Mouse (Mus musculus) kidney, embryonic 16.5 days (tissue): ENCODE measurements around the gene Ogfrl1. TPM values are rescaled to one million over a fixed set of nuclear protein-coding genes. Genes with fewer than 3 reads are reported as not detected.

ENCODE experiments used
- ATAC-seq: fragments of 200-750 bp; cut with Nextera tagmentation; 2 replicates; pipeline ENCODE4 v1.8.0; 2017; ENCODE audit warnings: moderate TSS enrichment; ENCODE audit not compliant: low FRiP score, low TSS enrichment
- H3K27ac ChIP-seq: fragments of 300-500 bp; sonication (generic); 2 replicates; pipeline ENCODE4 v1.5.1; 2014; ENCODE audit warnings: low read length
- H3K27me3 ChIP-seq: fragments of 300-500 bp; sonication (generic); 2 replicates; pipeline ENCODE4 v1.6.1; 2014; ENCODE audit warnings: low read length, control low read depth, mixed read lengths; ENCODE audit not compliant: insufficient read depth
- H3K36me3 ChIP-seq: fragments of 300-500 bp; sonication (generic); 2 replicates; pipeline ENCODE4 v1.6.1; 2014; ENCODE audit warnings: low read length, control low read depth, mixed read lengths; ENCODE audit not compliant: insufficient read depth
- H3K4me1 ChIP-seq: fragments of 300-500 bp; sonication (generic); 2 replicates; pipeline ENCODE4 v1.6.1; 2014; ENCODE audit warnings: low read length, control low read depth, mixed read lengths; ENCODE audit not compliant: insufficient read depth
- H3K4me2 ChIP-seq: fragments of 300-500 bp; sonication (generic); replicated peaks from 2 replicates; pipeline ENCODE4 v1.6.1; 2014; ENCODE audit warnings: low read depth, low read length
- H3K4me3 ChIP-seq: fragments of 300-500 bp; sonication (generic); 2 replicates; pipeline ENCODE4 v1.5.1; 2014; ENCODE audit warnings: mild to moderate bottlenecking, low read length
- H3K9ac ChIP-seq: fragments of 300-500 bp; sonication (generic); replicated peaks from 2 replicates; pipeline ENCODE4 v1.6.1; 2014; ENCODE audit warnings: low read length
- H3K9me3 ChIP-seq: fragments of 300-500 bp; sonication (generic); 2 replicates; pipeline ENCODE4 v1.6.1; 2016; ENCODE audit warnings: low read length, control low read depth
- WGBS: fragments of 180-500 bp; shearing (Covaris S2); extraction: QIAGEN DNeasy Blood & Tissue Kit; methylation state at CpG from one replicate; pipeline ENCODE4 v1.1.7; 2014; 5-methylcytosine and 5-hydroxymethylcytosine counted together
- polyA plus RNA-seq: library from polyadenylated mRNA; unstranded; fragments of >200 nt; fragmentation: Nextera tagmentation; extraction: Ambion mirVana; gene quantifications from 2 replicates; pipeline ENCODE4 v1.2.1, GENCODE M21; 2015

Gene Ogfrl1
- polyA plus RNA-seq: 6.9 and 7.9 TPM in 2 replicates

- 85% methylated on average over 4 of the region's 4 CpGs for WGBS
- H3K27ac ChIP-seq: no peak within 1 kb of the TSS
- no peak within 1 kb of the TSS for H3K9ac ChIP-seq
- ATAC-seq: no peak
- H3K4me3 ChIP-seq: no peak within 1 kb of the TSS
- H3K9me3 ChIP-seq: no peaks in the 10 kb centered on the region
- H3K27me3 ChIP-seq: no peaks in the 10 kb centered on the region
- no peaks in the 10 kb centered on the region for H3K36me3 ChIP-seq
- H3K4me2 ChIP-seq: no peak within 1 kb of the TSS
- H3K4me1 ChIP-seq: no peaks in the 10 kb centered on the region
These were observed at the start of gene Ogfrl1 for GRCm38 (mm10) chr1:23397623-23398022. Gene Ogfrl1, minus strand, starts transcription at chr1:23397772.

DNA sequence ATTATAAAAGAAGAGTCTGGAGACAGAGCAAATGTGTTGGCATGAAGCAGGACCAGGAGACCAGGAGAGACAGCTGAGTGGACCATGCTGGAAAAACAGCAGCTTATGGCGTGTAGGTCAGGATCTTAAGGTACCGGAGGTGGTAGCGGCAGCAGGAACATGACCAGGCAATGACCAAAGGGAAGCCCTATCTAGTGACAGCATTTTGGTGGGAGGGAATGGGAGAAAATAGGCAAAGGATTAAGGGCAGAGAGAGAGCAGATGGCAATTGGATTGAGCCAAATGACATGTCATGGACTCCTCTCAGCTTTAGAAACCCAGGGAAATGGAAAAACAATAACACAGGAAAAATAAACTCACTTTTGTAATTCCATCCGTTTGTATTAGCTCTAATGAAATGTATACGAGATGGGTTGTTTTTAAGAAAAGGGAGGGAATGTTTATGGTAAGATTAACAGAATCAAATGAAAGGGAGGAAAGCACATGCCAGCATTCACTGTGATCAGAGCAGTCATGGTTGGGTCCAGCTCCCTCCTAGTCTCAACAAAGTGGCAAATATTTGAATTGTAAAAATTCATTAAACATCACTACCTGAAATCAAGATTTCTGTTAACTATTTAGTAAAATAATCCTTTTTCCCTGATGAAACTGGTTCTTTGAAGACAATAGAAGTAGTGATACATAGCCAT, 48.3 kb upstream of the Ogfrl1 start:
- Histone ChIP-seq H3K27me3 (no peaks in the 10 kb centered on the region), H3K9me3 (peaks cover 3% of the 10 kb centered on the region; the same call in 1 of the 2 replicates), H3K9ac (no peak overlapping the region), H3K4me2 (no peak overlapping the region), H3K4me3 (no peak overlapping the region), H3K36me3 (no peaks in the 10 kb centered on the region), H3K27ac (no peak overlapping the region), H3K4me1 (no peaks in the 10 kb centered on the region; the same call in 1 of the 2 replicates)
- ATAC-seq: peak; percentile 70; the same call in 1 of the 2 replicates
- WGBS: 49% methylated on average over 5 of the region's 5 CpGs

DNA sequence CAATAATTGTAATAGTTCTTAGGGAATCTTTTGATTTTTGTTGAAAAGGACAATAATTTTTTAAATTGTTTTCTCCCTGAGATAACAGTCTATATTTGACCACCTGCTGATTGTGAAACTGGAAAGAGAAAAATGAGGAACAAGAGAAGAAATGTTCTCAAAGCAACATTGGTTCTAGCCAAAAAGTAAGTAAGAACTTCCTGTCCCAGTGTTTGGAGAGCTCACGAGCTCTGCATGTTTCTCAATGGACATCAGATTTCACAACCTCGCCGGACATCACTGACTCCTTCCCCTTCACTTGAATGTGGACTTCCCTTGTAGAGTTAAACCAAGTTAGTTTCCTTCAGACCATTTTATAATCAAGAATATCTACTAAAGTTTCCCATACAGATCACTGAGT, 36.0 kb upstream of the Ogfrl1 start:
- H3K36me3 ChIP-seq: no peaks in the 10 kb centered on the region
- no peak overlapping the region for H3K4me3 ChIP-seq
- H3K4me2 ChIP-seq: no peak overlapping the region
- H3K9me3 ChIP-seq: no peaks in the 10 kb centered on the region
- no peaks in the 10 kb centered on the region for H3K27me3 ChIP-seq
- no peak for ATAC-seq
- H3K4me1 ChIP-seq: no peaks in the 10 kb centered on the region
- no peak overlapping the region for H3K27ac ChIP-seq
- 69% methylated on average over 3 of the region's 3 CpGs for WGBS
- H3K9ac ChIP-seq: no peak overlapping the region

DNA sequence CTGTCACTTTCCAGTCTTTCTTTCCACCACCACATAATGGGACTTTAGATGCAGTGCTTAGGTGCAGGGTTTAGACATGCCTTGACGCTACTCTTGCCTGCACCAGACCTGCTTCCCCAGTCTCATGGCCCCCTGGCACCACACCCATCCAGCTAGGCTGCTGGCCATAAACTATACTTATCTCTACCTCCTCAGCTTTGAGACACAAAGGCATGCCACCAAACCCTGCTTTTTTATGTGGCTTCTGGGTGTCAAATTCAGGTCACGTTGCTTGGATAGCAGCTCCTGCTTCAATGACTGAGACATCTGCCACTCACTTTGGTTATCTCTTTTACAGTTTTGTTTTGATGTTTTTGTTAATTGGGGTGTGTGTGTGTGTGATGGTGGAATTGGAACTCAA, 28.9 kb upstream of the Ogfrl1 start:
- Histone ChIP-seq H3K4me1 (no peaks in the 10 kb centered on the region), H3K4me3 (no peak overlapping the region), H3K27me3 (no peaks in the 10 kb centered on the region), H3K36me3 (no peaks in the 10 kb centered on the region), H3K9me3 (no peaks in the 10 kb centered on the region), H3K9ac (no peak overlapping the region), H3K4me2 (no peak overlapping the region), H3K27ac (no peak overlapping the region)
- ATAC-seq: no peak
- WGBS: 80% methylated on average over 2 of the region's 2 CpGs

DNA sequence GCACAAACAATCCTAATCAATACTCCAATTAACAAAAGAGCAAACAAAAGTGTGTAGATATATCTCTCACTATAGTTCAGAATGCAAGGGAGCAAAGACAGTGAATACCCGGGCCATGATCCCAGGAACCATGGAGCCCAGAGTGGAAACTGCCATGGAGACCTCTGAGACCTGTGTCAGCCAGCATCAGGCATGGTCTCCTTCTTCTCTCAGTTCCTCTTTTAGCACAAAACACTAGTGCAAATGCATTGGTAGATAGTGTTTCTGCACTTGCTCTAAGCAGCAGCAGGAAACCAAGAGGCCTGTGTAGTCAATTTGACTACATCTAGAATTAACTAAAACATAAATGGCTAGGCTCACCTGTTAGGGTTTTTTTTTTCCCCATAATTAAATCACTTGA, 21.4 kb upstream of the Ogfrl1 start:
- Histone ChIP-seq H3K9me3 (no peaks in the 10 kb centered on the region), H3K4me1 (no peaks in the 10 kb centered on the region), H3K4me3 (no peak overlapping the region), H3K4me2 (no peak overlapping the region), H3K9ac (no peak overlapping the region), H3K27ac (no peak overlapping the region), H3K27me3 (no peaks in the 10 kb centered on the region), H3K36me3 (no peaks in the 10 kb centered on the region)
- 97% methylated on average over 1 of the region's 1 CpGs for WGBS
- no peak for ATAC-seq

DNA sequence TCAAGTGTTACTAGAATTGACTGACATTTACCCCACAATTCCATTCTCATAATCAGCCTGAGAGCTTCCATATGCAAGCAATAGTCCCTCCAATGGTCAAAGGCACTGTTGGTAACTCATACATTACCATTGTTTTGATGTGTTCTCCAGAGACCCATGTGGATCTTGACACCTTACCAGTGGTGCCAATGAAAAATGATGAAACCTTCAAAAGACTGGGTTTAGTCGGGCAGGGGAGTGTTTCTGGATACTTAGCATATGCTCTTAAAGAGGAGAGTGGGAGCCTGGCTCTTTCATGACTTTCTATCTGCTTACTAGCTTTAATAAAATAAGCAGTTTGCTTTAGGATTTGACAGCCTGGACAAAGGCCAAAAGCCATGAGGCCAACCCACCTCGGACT, 20.5 kb upstream of the Ogfrl1 start:
- no peaks in the 10 kb centered on the region for H3K27me3 ChIP-seq
- ATAC-seq: no peak
- H3K4me3 ChIP-seq: no peak overlapping the region
- H3K4me2 ChIP-seq: no peak overlapping the region
- H3K9me3 ChIP-seq: no peaks in the 10 kb centered on the region
- H3K9ac ChIP-seq: no peak overlapping the region
- H3K36me3 ChIP-seq: no peaks in the 10 kb centered on the region
- WGBS: 56% methylated on average over 2 of the region's 2 CpGs
- no peak overlapping the region for H3K27ac ChIP-seq
- no peaks in the 10 kb centered on the region for H3K4me1 ChIP-seq

GRCm38 (mm10) chr1:23417562-23417961, 20.0 kb upstream of the Ogfrl1 start:
- no peak overlapping the region for H3K9ac ChIP-seq
- no peak overlapping the region for H3K4me2 ChIP-seq
- H3K4me3 ChIP-seq: no peak overlapping the region
- no peaks in the 10 kb centered on the region for H3K36me3 ChIP-seq
- no peaks in the 10 kb centered on the region for H3K9me3 ChIP-seq
- H3K27me3 ChIP-seq: no peaks in the 10 kb centered on the region
- H3K4me1 ChIP-seq: no peaks in the 10 kb centered on the region
- 95% methylated on average over 3 of the region's 3 CpGs for WGBS
- no peak for ATAC-seq
- H3K27ac ChIP-seq: no peak overlapping the region

DNA sequence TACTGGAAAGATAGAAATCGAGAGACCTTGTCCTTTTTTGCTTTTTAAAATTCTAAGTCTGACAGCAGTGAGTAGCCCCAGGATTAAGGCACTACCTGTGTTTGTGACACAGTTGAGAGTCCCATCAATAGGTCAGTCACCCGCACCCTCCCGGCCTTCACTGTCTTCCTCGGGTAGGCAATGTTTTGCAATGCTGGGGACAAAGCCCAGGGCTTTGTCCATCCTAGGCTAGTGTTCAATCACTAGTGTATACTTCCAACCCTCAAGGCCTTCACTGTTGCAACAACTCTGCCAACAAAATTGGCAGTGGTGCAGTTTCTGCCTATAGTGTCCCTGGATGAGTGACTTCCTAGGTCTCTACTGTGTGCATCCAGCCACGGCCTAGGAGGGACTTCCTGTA, 14.0 kb upstream of the Ogfrl1 start:
- ATAC-seq: no peak
- H3K36me3 ChIP-seq: no peaks in the 10 kb centered on the region
- WGBS: 91% methylated on average over 5 of the region's 5 CpGs
- H3K9me3 ChIP-seq: no peaks in the 10 kb centered on the region
- H3K27me3 ChIP-seq: no peaks in the 10 kb centered on the region
- H3K4me1 ChIP-seq: no peaks in the 10 kb centered on the region
- H3K4me2 ChIP-seq: no peak overlapping the region
- no peak overlapping the region for H3K4me3 ChIP-seq
- no peak overlapping the region for H3K27ac ChIP-seq
- no peak overlapping the region for H3K9ac ChIP-seq

DNA sequence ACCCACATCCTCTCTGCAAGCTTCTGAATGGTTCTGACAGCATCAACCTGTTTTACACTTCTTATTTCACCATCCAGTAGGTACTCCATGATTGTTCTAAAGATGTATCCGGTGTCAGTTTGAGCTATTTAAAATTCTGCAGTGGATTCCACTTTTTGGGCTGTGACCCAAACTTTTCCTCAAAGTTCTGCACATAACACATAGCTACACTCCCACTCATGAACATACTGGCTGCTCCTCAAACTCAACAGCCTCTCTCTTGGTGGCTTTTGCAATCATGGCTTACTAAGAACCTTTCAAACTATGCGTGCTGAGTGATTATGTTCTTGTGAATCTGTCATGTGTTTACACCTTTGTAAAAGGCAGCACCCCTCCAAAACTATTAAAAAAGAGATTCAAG, 12.4 kb upstream of the Ogfrl1 start:
- Histone ChIP-seq H3K36me3 (no peaks in the 10 kb centered on the region), H3K4me3 (no peak overlapping the region), H3K4me2 (no peak overlapping the region), H3K9ac (no peak overlapping the region), H3K4me1 (no peaks in the 10 kb centered on the region), H3K27me3 (no peaks in the 10 kb centered on the region), H3K9me3 (no peaks in the 10 kb centered on the region), H3K27ac (no peak overlapping the region)
- WGBS: 91% methylated on average over 2 of the region's 2 CpGs
- ATAC-seq: no peak

- Histone ChIP-seq H3K27ac (no peak overlapping the region), H3K9me3 (no peaks in the 10 kb centered on the region), H3K4me2 (no peak overlapping the region), H3K4me3 (no peak overlapping the region), H3K4me1 (no peaks in the 10 kb centered on the region), H3K36me3 (no peaks in the 10 kb centered on the region), H3K9ac (no peak overlapping the region), H3K27me3 (no peaks in the 10 kb centered on the region)
- WGBS: 96% methylated on average over 3 of the region's 3 CpGs
- no peak for ATAC-seq
These were observed 4.8 kb upstream of the Ogfrl1 start for GRCm38 (mm10) chr1:23402401-23402800.
